23 mouse cellular contexts compared by ENCODE assay signal in genomic region chr8:84167696-84168095, GRCm38 (mm10). TPM values are rescaled to one million over a fixed set of nuclear protein-coding genes. Genes with fewer than 3 reads are reported as not detected.
"Had no signal": no experiment of that assay in that cellular context is flagged by ENCODE, and none has a peak within 500 bp of the region (broad histone marks: within the 10 kb centered on the region; RNA-seq: fewer than 3 reads in every experiment).

No protein-coding gene starts in this region.

- H3K27me3 ChIP-seq: limb, embryonic 12.5 days; liver, embryonic 15.5 days; midbrain, embryonic 12.5 days; neural tube, embryonic 15.5 days had no signal

- DNase-seq: kidney, adult 11 months; kidney, adult 9 months; kidney, postnatal 36 days; layer of hippocampus, adult 9-11 months; layer of hippocampus, postnatal 36 days; lung, embryonic 14.5 days; lung, postnatal 10 days; lung, postnatal 4 days; right cerebral cortex, adult 18-20 months; thymus, adult 2 months; thymus, postnatal 25 days had no signal

- H3K4me3 ChIP-seq: limb, embryonic 12.5 days; liver, embryonic 15.5 days; megakaryocyte, embryonic 14.5 days; midbrain, embryonic 12.5 days; myocyte; neural tube, embryonic 15.5 days had no signal

- H3K36me3 ChIP-seq: liver, embryonic 15.5 days had no signal

- H3K4me2 ChIP-seq: limb, embryonic 12.5 days; liver, embryonic 15.5 days; lung, embryonic 14.5 days; midbrain, embryonic 12.5 days; neural tube, embryonic 15.5 days had no signal

- H3K4me1 ChIP-seq: limb, embryonic 12.5 days; liver, embryonic 15.5 days; midbrain, embryonic 12.5 days; neural tube, embryonic 15.5 days had no signal

- H3K9ac ChIP-seq: liver, embryonic 15.5 days; lung, embryonic 14.5 days; midbrain, embryonic 12.5 days; neural tube, embryonic 15.5 days had no signal

- H3K9me3 ChIP-seq: limb, embryonic 12.5 days; liver, embryonic 15.5 days; megakaryocyte, embryonic 14.5 days; midbrain, embryonic 12.5 days; neural tube, embryonic 15.5 days had no signal

- H3K27ac ChIP-seq: kidney, postnatal 0 days; liver, embryonic 15.5 days; midbrain, embryonic 12.5 days; neural tube, embryonic 15.5 days had no signal

RNA-seq across cellular contexts. Expression of gene Nanos3, which starts 17.3 kb away (rescaled TPM):
- polyA plus RNA-seq: urinary bladder, adult 2 months had no signal

RNA-seq across cellular contexts. Expression of gene Podnl1, which starts 41.9 kb away (rescaled TPM):
- total RNA-seq: layer of hippocampus, adult 18-20 months; layer of hippocampus, postnatal 36 days; left cerebral cortex, adult 8-10 months; left cerebral cortex, postnatal 25 days had no signal
- polyA plus RNA-seq: liver, embryonic 15.5 days; neural tube, embryonic 11.5 days had no signal
